Mouse (Mus musculus): ENCODE measurements around the gene Sirt1. TPM values are rescaled to one million over a fixed set of nuclear protein-coding genes. Genes with fewer than 3 reads are reported as not detected.
A peak's percentile ranks its signal among the peaks of the same experiment; 100 is the strongest.
"Not testable (repeated sequence)": the region's sequence is repeated elsewhere in the genome, so short reads cannot be mapped to it uniquely, and the experiment has no call there.

The Sirt1 gene
- total RNA-seq (2022): 1 to 10 TPM; 6.8 to 8.9 (median 7.0) TPM

DNA sequence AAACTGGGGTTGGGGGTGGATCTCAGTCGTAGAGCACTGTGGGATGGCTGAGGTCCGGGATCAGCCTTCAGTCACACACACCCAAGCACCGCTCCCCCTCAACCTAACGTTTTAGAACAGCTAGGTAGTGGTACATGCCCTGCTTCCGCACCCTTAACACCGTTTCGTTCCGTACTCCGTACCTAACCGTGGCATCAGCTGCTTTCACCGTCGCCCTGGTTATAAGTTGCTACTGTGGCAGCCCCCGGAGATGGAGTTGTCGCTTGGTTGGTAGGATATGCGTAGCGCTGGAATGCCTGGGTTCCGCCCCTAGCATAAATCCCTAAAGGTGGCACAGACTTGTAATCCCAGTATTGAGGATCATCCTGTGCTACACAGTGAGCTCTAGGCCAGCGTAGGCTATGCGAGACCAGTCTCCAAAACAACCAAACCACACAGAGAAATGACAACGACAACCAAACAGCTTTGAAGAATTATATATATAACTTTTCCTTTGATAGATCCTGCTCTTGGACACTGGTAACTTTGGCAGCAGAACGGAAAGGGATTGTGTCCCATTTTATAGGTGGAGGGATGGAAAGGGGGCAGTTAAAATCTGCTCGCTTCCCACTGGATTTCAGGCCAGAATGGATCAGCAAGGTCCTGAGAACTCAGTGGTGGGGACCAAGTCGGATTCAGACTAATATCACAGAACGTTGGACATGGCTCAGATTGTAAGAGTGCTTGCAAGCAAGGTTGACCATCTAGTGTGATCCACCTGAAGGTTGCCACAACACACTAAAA lies at the start of gene Sirt1:
Gene Sirt1, minus strand, starts transcription at position 207 of the 783 bp plus-strand sequence.
- DNase-seq (ENCODE audit: low spot score in 2 of 2): no peak

DNA sequence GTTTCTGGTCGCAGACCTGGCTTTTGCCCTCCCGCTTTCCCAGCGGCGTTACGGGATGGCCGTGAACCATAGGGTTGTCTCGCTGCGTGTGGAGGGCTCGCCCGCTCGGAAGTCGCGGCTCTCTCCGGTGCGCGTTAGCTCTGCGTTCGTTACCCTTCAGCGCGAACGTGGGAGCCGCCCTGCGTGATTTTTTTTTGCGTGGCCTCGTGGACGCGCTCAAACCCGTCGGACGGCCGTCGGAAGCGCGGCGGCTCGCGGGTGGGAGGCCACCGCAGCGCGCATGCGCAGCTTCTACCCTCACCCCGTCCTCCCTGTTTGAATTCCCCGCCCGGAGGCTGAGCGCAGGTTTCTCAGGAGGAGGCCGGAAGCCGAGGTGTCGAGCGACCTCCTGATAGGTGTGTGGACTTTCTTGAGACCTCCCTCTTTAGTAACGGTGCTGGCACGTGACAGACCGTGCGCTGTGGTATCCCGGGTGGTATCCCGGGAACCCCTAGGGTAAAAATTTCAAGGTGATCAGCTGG lies 48.3 kb upstream of the Sirt1 start, which contains the start of gene Ctnna3:
Gene Ctnna3, plus strand, starts transcription at position 314 of the 521 bp plus-strand sequence.
- DNase-seq (ENCODE audit: low spot score in 2 of 2): peak; percentile 77 to 87

DNA sequence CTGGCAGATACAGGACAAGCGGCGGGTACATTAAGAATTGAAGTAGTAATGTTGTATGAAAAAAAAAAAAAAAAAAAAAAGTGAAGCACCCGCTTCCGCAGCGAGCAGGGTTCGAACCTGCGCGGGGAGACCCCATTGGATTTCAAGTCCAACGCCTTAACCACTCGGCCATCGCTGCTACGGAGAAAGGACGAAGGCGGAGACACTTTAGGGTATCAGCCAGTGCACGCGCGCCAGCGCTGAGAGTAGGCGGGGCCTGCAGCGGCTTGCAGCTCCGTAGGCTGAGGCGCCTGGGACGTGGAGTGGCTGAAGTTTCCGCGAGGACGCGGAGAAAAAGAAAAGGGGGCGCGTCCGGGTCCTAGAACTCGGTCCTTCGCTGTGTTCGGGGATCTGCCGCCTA lies 47.9 kb upstream of the Sirt1 start:
- peak; percentile 96 for DNase-seq (ENCODE audit: low spot score in 2 of 2)

DNA sequence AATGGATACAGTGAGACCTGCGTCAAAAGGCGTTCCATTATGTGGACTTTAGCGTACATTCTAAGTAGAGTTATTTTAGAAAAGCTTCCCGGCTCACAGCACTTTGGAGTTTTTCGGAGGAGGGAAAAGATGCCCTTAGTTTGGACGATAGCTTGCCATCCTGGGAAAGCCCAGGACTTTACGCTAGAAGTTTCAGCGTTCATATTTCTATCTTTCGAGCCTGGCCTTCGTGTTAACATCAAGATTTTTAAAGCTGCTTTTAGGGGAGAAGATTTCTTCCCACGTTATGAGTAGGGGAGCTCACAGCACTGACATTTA lies 47.5 kb upstream of the Sirt1 start:
- DNase-seq (ENCODE audit: low spot score in 2 of 2): no peak

DNA sequence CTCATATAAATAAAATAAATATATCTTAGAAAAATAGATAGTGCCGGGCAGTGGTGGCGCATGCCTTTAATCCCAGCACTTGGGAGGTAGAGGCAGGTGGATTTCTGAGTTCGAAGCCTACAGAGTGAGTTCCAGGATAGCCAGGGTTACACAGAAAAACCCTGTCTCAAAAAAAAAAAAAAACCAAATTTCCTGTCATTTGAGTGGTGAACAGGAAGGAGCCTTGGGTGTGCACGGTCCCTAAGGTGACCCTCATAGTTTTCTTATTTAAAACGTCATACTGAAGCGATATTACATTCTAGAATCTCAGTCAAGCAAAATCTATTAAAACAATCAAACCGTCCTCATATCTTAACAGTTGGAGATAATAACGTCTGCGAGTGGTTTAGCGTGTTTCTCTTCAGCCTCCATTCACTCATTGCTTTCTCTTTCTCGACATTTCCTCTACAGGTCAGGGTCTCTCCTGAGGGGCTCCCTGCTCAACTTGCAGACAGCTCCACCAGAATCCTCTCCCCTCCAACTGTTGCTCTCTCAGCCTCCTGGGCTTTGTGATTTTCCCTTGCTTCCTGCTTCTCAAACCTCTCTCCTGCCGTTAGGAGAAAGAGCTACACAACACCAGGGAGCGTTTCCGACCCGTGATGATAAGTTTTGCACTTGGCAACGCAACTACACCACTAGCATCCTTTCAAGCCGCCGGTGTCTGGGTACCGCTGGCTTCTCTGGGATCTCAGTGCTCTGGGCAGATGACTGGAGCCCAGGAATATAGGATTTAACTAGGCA lies 46.9 kb upstream of the Sirt1 start:
- no peak for DNase-seq (ENCODE audit: low spot score in 2 of 2)

DNA sequence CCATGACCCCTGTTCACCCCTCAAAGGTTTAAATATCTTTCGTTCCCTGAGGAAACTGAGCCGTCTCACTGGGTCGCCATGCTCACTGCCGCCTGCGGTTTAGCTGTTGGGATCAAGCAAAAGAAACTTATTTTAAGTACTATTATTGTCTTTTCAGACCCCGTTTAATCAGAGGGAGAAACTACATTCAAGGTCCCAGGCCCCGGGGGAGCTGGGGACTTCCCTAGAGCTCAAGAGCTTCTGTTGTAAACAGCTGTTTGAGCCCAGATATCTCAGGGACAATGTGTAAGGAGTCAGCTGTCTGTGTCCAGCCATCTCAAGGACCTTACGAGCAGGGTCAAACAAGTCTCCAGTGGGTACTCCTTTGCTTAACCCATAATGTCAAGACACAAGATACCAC lies 45.6 kb upstream of the Sirt1 start:
- DNase-seq (ENCODE audit: low spot score in 2 of 2): no peak

DNA sequence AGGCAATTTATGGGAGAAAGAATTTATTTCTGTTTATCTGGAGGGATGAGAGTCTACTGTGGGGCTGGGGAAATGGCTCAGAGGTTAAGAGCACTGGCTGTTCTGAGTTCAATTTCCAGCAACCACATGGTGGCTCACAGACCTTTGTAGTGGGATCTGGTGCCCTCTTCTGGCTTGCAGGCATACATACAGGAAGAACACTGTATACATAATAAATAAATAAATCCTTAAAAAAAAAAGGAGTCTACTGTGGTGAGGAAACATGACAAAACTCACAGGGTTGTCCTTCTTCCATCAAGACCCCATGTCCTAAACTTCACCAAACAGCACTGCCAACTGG lies 42.9 kb upstream of the Sirt1 start:
- DNase-seq (ENCODE audit: low spot score in 2 of 2): no peak

DNA sequence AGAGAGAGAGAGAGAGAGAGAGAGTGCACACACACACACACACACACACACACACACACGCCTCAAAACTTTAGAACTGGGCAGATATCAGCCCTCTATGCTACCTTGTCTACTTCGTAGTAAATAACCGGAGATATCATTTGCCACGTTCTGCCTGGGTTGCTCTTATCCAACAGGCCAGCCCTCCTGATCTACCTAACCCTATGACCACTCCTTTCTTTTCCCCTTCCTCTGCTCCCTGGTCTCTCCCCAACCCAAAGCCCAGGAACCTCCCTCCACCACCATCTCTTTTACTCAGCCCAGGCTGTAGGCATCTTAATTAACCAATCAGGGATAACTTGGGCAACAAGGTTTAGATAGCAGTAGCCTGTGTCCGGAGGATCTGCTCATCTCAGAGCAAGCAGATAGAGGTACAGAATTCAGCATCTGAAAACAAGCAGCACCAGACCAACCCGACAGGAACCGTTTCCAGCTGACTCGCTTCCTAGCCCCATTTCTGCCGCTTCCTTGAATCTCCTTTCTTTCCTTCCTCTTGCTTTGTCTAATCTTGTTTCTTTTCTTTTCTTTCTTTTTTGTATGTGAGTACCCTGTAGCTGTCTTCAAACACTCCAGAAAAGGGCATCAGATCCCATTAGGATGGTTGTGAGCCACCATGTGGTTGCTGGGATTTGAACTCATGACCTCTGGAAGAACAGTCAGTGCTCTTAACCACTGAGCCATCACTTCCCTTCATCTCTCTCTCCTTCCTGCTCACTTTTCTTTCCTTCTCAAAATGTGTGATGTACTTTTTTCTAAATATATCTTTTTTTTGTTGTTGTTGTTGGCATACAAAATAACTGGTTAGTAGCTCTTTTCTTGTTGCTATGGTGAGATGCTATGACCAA lies 42.3 kb upstream of the Sirt1 start:
- DNase-seq (ENCODE audit: low spot score in 2 of 2): no peak

DNA sequence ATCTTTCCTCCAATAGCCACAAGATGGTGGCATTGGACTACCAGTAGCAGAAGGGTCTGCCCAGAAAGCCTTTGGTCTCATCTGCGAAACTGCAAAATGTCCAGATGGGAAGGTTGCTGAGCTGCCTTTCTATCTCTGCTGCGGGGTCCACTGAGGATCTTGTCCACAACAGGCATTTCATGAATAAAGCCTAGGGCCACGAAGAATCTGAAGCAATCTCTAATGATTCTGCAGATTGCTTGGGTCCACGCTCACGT lies 41.2 kb upstream of the Sirt1 start:
- no peak for DNase-seq (ENCODE audit: low spot score in 2 of 2)

DNA sequence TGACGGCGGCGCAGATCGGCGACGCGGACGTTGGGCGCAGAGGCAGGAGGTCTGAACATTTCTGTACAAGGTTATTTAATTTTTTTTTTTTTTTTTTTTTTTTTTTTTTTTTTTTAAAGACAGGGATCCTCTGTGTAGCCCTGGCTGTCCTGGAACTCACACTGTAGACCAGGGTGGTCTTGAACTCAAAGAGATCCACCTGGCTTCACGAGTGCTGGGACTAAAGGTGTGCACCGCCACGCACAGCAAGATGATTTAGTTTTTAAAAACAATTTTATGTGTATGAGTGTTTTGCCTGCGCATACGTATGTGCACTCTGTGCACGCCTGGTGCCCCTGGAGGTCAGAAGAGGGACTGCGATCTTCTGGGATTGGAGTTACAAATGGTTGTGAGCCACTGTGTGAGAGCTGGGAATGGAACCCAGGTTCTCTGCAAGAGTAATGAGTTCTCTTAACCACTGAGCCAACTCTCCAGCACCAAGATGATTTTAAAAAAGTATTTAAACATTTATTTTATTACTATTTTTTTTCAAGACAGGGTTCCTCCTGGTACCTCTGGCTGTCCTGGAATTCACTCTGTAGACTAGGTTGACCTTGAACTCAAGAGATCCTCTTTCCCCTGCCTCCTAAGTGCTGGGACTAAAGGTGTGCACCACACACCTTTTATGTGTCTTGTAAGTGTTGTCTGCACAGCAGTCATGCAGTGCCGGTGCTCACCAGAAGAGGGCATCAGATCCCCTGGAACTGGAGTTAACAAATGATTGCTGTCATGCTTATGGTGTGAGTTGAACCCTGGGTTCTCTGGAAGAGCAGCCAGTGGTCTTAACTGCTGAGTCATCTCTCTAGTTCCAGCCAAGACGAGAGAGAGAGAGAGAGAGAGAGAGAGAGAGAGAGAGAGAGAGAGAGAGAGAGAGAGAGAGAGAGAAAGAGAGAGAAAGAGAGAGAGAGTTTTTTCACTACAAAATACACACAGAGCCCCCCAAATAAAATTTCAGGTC lies 40.5 kb upstream of the Sirt1 start, which contains the start of gene Gm7075:
Gene Gm7075, minus strand, starts transcription at position 51 of the 997 bp plus-strand sequence.
- DNase-seq (ENCODE audit: low spot score in 2 of 2): peak; percentile 27 to 42

DNA sequence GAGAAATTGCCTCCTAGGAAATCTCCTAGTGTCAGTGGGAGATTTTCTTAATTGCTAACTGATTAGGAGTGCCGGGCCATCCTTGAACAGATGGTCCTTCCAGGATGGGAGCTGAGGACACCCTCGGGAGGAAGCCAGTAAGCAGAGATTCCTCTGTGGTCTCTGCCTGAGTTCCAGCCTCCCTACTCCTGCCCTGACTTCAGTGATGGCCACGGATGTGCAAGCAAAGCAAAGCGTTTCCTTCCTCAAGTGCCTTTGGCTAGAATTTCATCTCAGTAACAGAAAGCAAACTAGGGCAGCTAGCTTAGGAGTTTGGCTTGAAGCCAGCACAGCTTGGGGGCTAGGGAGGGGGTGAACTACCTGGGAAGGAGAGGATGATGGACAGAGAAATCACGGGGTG lies 35.6 kb upstream of the Sirt1 start:
- DNase-seq (ENCODE audit: low spot score in 2 of 2): no peak

DNA sequence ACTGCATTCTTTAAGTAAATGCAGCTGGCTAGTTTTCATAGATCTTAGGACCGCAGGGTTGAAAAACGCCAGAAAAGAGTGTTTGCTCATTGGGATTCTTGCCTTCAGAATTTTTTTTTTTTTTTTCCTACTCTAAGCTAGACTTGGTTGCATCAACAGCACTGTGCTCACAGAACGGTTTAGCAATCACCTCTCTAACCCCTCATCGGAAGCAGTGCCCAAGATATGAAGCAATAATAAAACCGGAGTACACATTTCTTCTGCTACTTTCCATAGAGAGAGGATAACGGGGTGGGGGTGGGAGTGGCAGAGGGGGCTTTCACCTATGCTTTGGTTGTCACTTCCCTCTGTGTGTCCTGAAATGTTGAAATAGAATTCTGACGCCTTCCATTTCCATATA lies 34.3 kb upstream of the Sirt1 start:
- DNase-seq (ENCODE audit: low spot score in 2 of 2): no peak

DNA sequence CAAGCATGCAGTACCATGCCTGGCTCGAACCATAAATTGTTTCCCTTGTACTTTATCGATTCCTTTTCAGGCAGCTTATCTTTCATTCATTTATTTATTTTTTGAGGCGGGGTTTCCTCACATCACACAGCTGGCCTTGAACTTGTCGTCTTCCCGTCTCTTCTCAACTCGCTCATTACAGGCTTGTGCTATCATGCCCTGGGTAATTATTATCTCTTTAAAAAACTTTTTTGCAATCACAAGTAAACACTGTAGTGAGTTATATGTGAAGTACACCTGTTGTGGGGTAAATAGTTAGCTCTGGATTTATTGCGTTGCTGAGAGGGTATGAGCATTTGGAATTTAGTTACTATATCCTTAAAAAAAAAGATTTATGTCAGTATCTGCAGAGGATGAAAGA lies 33.8 kb upstream of the Sirt1 start:
- DNase-seq (ENCODE audit: low spot score in 2 of 2): no peak

DNA sequence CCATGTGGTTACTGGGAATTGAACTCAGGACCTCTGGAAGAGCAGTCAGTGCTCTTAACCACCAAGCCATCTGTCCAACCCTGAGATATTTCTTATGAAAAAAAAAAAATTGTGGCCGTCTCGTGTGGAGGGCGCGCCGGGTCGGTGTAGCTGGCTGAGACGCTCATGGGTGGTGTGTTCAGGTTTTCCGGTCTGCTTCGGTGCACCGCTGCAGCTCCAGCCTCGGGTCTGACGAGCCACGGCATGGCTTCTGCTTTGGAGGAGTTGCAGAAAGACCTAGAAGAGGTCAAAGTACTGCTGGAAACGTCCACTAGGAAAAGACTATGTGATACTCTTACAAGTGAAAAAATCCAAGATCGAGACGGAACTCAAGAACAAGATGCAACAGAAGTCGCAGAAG lies 31.3 kb upstream of the Sirt1 start:
- no peak for DNase-seq (ENCODE audit: low spot score in 2 of 2)

DNA sequence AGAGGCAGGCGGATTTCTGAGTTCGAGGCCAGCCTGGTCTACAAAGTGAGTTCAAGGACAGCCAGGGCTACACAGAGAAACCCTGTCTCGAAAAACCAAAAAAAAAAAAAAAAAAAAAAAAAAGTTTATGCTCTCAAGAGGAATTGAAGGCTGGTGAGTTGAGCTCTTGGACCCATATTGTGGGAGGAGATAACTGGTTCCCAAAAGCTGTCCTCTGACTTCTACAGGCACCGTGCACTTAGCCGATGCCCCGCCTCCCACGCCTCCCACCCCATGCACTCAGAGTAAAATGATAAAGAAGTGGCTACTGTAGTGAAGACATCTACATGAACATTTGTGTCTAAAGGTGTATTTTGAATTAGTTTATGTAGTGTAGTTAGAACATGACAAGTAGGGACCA lies 30.2 kb upstream of the Sirt1 start:
- not testable (repeated sequence) for DNase-seq (ENCODE audit: low spot score in 2 of 2)

DNA sequence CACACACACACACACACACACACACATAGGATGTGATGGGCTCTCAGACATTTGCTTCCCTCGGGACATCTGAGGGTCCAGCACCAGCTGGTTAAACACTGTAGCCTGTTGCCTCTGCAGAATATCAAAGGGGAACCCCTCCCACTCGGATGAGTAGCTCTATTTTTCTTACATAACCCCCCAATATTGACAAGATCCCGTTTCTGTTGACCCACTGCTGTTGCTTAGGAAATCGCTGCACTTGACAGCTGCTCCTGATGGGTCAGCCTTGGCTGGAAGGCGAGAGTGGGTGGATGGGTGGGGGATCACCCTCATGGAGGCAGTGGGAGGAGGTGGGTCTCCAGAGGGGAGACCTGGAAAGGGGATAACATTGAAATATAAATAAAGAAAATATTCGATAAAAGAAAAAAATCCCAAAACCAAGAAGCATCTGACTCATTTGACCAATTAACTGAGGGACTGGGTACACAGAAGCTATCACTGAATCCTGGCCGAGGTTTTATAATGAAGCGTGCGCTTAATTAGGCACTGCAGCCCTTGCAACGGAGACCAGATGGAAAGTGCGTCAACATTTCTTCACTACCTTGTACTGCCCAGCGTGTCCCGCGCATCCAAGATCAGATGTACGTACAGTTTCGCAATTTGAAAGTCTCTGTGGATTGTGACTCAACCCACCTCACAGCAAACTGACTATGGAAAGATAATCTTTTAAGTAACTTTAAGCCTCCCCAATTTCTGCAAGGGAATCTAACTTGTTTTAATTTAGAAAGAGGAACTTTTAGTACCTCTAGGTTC lies 28.9 kb upstream of the Sirt1 start:
- no peak for DNase-seq (ENCODE audit: low spot score in 2 of 2)

DNA sequence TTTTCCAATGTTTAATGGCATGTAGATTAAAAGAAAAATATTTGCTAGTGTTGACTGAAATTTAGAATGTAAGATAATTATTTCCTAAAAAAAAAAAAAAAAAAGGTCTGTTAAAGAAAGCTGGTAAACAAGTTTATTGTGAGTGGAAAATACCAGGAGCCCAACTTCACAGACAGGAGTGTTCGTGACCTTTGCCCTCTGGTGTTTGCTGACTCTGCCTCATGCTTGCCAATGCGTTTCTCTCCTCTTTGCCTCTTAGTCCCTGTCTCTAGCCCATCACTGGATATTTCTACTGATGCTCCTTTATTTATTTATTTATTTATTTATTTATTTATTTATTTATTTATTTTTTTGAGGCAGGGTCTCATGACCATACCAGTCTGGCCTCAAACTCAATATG lies 22.1 kb upstream of the Sirt1 start:
- DNase-seq (ENCODE audit: low spot score in 2 of 2): no peak

DNA sequence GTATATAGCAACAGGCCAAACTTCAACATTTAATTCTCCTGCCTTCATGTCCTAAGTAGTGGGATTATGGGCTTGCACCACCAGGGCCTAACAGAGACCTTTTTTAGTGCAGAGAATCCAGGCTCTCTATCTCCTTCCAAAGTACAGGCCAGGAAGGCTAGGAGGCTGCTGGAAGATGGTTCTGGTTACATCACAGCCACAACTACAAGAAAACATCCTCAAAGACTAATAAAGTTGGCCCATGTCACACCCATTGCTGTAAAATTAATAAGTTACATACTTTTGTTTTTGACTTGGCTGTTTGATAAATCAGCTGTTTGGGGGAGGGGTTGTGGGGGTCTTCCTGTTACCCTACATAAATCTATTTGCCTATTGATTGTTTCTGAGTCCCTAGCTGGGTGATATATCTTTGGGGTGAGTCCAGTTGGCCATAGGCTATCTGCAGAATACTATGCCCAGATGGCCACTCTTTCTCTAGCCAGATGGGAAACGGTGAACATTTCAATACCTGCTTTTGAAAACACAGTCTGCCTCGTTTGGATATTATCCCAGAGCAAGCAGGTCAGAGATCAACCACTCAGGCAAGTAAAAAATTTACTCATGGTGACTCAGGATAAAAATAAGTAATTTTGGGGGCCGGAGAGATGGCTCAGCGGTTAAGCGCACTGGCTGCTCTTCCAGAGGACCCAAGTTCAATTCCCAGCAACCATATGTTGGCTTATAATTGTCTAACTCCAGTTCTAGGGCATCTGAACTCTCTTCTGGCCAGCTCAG lies 21.4 kb upstream of the Sirt1 start:
- DNase-seq (ENCODE audit: low spot score in 2 of 2): no peak

DNA sequence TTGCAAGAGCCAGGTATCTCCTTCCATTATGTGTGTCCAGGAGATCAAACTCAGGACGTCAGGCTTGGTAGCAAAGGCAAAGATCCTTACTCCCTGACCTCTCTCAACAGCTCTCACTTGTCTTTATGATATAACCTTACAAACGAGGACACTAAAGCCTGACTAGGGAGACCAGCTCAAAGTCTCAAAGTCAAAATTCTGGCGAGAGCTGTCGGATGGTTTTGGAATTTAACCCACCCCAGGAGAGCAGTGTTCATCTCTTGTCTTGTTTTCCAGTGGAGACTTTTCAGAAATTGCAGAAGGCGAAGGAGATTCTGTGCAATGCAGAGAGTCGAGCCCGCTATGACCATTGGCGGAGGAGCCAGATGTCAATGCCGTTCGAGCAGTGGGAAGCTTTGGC lies 15.5 kb upstream of the Sirt1 start:
- DNase-seq (ENCODE audit: low spot score in 2 of 2): no peak

Measured in gastrocnemius, adult 8-10 months (tissue).